Mouse (Mus musculus): ENCODE data around the gene Olfr1000. TPM values are rescaled to one million over a fixed set of nuclear protein-coding genes. Genes with fewer than 3 reads are reported as not detected.

Olfr1000 gene
- polyA plus RNA-seq (2021; fragmentation: Nextera tagmentation): not detected in 2 replicates
- long read RNA-seq, experiment 1: 0 reads
- long read RNA-seq, experiment 2: 0 reads

GRCm38 (mm10) chr2:85611803-85612202 lies at the start of gene Olfr1000:
Olfr1000 (minus strand) TSS chr2:85611903.

GRCm38 (mm10) chr2:85650604-85651003 lies 38.9 kb upstream of the Olfr1000 start, which contains the start of gene Olfr1002:
Olfr1002 (minus strand) TSS chr2:85650704.

DNA sequence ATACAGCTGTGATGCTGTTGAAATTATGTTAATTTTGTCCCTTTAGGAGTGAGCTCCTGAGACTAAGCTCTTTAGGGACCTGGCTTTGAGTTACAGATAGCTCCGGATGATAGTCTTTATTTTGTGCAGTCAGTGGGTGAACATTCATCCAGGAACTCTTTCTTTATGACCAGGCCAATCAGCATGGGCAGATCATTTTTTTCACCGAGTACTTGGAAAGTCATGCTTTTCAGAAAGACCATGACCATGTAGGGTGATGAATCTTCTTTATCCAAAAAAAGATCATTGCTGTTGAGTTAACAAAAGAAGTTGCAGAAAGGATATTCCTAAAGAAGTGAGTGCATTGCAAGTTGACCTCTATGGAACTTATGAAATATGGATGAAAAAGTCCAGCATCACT lies 23.1 kb downstream of the Olfr1000 start, which contains the start of gene Olfr998:
Gene Olfr998 (plus strand): TSS at position 301 of the 400 bp plus-strand sequence.

GRCm38 (mm10) chr2:85578915-85579314 lies 32.8 kb downstream of the Olfr1000 start, which contains the start of gene Olfr996:
Olfr996 (plus strand) TSS chr2:85579215.

Other genes with a start within 250 kb of the Olfr1000 start
- gene Olfr988, start 248.7 kb downstream of the Olfr1000 start, polyA plus RNA-seq (2021; fragmentation: Nextera tagmentation): not detected in 2 replicates
- gene Olfr992, start 202.4 kb downstream of the Olfr1000 start, polyA plus RNA-seq (2021; fragmentation: Nextera tagmentation): not detected in 2 replicates
- not detected in 2 replicates for gene Olfr993, start 197.0 kb downstream of the Olfr1000 start, polyA plus RNA-seq (2021; fragmentation: Nextera tagmentation)
- not detected in 2 replicates for gene Olfr994, start 175.5 kb downstream of the Olfr1000 start, polyA plus RNA-seq (2021; fragmentation: Nextera tagmentation)
- not detected in 2 replicates for gene Olfr995, start 168.3 kb downstream of the Olfr1000 start, polyA plus RNA-seq (2021; fragmentation: Nextera tagmentation)
- not detected in 2 replicates for gene 4833423E24Rik, start 92.9 kb downstream of the Olfr1000 start, polyA plus RNA-seq (2021; fragmentation: Nextera tagmentation)
- not detected in 2 replicates for gene Olfr996, start 32.7 kb downstream of the Olfr1000 start, polyA plus RNA-seq (2021; fragmentation: Nextera tagmentation)
- gene Olfr998, start 23.0 kb downstream of the Olfr1000 start, polyA plus RNA-seq (2021; fragmentation: Nextera tagmentation): not detected in 2 replicates
- gene Olfr1002, start 38.8 kb upstream of the Olfr1000 start, polyA plus RNA-seq (2021; fragmentation: Nextera tagmentation): not detected in 2 replicates
- gene Olfr154, start 52.6 kb upstream of the Olfr1000 start, polyA plus RNA-seq (2021; fragmentation: Nextera tagmentation): not detected in 2 replicates
- not detected in 2 replicates for gene Olfr1006, start 66.9 kb upstream of the Olfr1000 start, polyA plus RNA-seq (2021; fragmentation: Nextera tagmentation)
- gene Olfr1008, start 77.5 kb upstream of the Olfr1000 start, polyA plus RNA-seq (2021; fragmentation: Nextera tagmentation): not detected in 2 replicates
- not detected in 2 replicates for gene Olfr1009, start 103.5 kb upstream of the Olfr1000 start, polyA plus RNA-seq (2021; fragmentation: Nextera tagmentation)
- gene Olfr1012, start 150.9 kb upstream of the Olfr1000 start, polyA plus RNA-seq (2021; fragmentation: Nextera tagmentation): not detected in 2 replicates
- not detected in 2 replicates for gene Olfr1013, start 155.2 kb upstream of the Olfr1000 start, polyA plus RNA-seq (2021; fragmentation: Nextera tagmentation)
- gene Olfr1014, start 160.8 kb upstream of the Olfr1000 start, polyA plus RNA-seq (2021; fragmentation: Nextera tagmentation): not detected in 2 replicates
- gene Olfr1015, start 170.1 kb upstream of the Olfr1000 start, polyA plus RNA-seq (2021; fragmentation: Nextera tagmentation): not detected in 2 replicates
- gene Olfr1016, start 190.6 kb upstream of the Olfr1000 start, polyA plus RNA-seq (2021; fragmentation: Nextera tagmentation): not detected in 2 replicates
- not detected in 2 replicates for gene Olfr1018, start 206.6 kb upstream of the Olfr1000 start, polyA plus RNA-seq (2021; fragmentation: Nextera tagmentation)
- not detected in 2 replicates for gene Olfr1019, start 233.6 kb upstream of the Olfr1000 start, polyA plus RNA-seq (2021; fragmentation: Nextera tagmentation)
- not detected in 2 replicates for gene Olfr1020, start 235.1 kb upstream of the Olfr1000 start, polyA plus RNA-seq (2021; fragmentation: Nextera tagmentation)